Mouse (Mus musculus) adrenal gland, adult (tissue): ENCODE results near the gene Mybl2.
"Not testable (repeated sequence)": the region's sequence is repeated elsewhere in the genome, so short reads cannot be mapped to it uniquely, and the experiment has no call there.

Experiments
- DNase-seq, 2 experiments: peaks; one replicate each; pipeline ENCODE4 v3.0.0; 2022 to 2023; ENCODE audit warnings: low spot score in 1 of 2; ENCODE audit not compliant: inconsistent age in 2 of 2

The Mybl2 gene

GRCm38 (mm10) chr2:163054335-163054840, at the start of gene Mybl2:
Gene Mybl2, plus strand, starts transcription at chr2:163054687.
- peak; percentile 95 to 97 for DNase-seq

- no peak for DNase-seq
Measured at GRCm38 (mm10) chr2:163007299-163007698, 47.2 kb upstream of the Mybl2 start.

DNA sequence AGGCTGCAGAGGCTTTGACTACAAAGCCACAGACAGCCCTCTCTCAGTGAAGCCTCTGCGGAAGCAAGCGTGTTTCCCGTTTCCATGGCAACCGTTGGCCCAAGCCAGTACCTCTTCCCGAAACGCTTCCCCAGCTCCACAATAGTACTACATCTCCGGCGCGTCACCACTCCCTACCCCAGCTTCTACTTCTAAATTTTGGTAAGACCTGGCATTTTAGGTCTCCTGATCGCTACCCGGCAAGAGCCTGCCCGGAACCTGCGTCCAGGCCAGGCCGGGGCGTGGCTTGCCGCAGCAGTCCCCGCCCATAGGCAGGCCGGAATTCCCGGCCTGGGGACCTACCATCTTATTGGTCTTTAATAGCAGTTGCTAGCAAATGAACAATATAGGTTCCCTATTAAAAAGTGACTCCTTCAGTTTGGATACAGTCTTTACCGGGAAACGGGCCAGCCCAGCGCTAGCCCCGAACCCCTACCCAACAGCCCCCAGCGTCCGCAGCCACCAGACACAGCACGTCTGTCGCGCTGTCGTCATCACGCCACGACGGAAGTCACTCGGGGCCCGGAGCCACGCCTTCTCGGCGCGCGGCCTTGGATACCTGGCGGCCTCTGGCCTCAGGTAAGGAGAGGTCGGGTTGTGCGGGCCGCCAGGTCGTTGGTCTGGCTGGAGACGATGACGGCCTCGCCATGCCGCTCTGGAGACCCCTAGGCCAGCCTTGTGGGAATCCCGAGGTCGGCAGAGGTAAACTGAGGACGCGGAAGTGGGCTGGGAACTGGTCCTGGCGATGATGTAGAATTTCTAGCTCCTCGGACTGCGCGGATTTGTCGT, 37.4 kb upstream of the Mybl2 start, which contains the start of gene Ift52:
Ift52 (plus strand) TSS at position 439 of the 828 bp plus-strand sequence.
- DNase-seq = peak; percentile 91 to 98

GRCm38 (mm10) chr2:163031289-163031688, 23.2 kb upstream of the Mybl2 start:
- DNase-seq = peak in 1 of 2 experiments; percentile 43

DNA sequence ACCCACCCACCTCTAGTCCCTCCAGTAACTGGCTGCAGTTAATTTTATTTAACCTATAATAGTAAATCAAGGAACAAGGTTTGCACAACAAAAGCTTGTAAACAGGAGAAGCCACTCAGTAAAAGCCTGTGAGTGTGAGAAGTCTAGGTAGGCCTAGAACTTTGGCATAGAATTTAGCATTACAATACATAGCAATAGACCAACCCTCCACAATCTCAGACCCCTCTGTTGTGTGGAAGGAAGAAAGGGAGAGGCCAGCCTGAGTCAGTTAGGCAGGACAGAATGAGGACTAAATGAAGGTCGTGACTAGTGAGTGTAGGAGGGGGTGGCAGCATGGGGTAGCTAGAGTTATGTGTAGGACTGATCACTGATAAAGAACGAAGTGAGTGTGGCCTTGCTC, 22.7 kb upstream of the Mybl2 start:
- DNase-seq = peak in 1 of 2 experiments; percentile 33

DNA sequence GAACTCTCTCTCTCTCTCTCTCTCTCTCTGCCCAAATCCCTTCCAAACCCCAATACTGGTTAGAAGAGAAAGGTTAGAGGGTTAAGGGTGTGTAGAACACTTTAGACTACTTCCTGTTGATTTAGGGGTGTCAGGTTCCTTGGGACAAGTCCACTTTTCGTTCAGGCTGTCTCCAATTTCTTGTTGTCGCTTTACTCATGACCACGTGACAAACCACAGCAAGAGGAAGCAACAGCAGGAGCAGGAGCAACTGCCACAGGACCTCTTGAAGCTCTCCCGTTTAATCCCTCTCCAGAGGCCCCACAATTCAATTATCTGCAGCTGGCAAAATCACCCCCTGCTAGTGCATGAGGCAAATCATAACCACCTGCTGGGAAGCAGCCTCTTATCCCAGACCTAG, 21.9 kb upstream of the Mybl2 start:
- DNase-seq = no peak

- DNase-seq = no peak
Measured at GRCm38 (mm10) chr2:163039940-163040339, 14.5 kb upstream of the Mybl2 start.

- peak; percentile 72 to 89 for DNase-seq
Measured at GRCm38 (mm10) chr2:163048125-163048524, 6.4 kb upstream of the Mybl2 start.

DNA sequence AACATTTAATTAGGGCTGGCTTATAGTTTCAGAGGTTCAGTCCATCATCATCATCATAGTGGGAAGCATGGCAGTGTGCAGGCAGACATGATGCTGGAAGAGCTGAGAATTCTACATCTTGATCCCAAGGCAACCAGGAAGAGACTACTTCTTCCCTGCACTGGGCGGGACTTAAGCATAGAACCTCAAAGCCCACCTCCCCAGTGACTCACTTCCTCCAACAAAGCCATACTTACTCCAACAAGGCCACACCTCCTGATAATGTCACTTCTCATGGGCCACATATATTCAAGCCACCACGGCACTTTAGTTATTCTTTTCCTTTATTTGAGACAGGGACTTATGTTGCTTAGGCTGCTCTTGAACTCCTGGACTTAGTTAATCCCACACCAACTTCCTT, 5.4 kb upstream of the Mybl2 start:
- no peak for DNase-seq

DNA sequence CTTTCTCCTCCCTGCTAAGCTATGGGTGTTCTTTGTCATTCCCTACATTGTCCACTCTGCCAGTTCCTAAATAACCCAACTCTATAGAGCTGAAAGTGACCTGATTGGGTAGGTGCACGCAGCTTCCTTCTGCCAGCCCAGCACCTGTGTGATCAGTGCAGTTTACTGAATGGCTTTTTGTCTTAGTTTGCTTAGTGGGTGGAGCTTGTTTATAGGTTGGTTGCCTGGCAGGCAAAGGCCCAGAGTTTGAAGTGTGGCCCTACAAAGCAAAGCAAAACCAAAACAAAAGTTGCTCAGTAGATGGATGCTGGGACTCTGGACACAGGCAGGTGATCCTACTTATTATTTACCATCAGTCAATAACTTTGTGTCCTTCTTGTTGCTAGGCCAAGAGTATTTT, 2.8 kb upstream of the Mybl2 start:
- DNase-seq = no peak

- no peak for DNase-seq
Measured at GRCm38 (mm10) chr2:163052101-163052500, 2.4 kb upstream of the Mybl2 start.

DNA sequence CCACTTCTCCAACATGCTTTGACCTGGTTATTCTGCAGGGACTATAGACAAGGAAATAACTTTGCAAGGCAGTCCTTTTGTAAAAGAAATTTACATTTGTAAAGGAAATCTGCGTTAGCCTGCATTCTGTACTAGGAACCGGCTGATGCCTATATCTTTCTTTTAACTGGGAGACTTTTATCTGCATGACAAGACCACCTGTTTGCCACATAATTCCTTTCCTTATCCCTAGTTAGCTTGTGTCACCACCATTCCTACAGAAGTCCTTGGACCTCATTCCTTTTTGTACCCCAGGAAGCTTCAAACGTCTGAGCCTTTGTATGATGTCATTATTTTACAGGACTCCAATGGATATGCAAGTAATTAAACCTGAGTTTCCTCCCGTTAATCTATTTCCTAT, 1.7 kb upstream of the Mybl2 start:
- no peak for DNase-seq

DNA sequence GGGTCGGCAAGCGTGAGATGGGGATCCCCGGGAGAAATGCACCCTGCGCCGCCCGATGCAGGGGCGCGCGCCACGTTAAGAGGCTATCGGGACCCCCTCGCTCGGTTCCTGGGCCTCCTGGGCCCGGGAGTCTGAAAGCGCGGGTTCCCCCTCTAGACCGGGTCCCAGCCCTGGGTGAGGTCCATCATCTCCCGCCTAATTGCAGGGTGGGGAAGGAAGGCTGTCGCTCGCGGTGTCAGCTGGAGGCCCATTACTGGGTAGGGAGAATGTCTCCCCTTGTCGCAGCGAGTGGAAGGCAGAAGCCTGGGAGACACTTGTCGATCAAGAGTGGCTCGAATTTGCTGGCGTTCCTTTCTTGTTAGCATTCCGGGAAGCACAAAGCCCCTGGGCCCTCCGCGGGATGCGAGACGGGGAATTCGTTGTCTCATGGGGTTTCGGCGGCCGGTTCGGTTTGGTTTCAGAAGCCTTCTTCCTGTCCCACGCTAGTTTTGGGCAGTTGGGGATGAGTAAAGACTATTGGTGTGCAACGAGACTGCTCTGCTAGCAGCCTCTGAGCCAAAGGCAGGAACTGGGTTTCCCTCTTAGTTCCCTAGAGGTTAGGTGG, 506 bp downstream of the Mybl2 start:
- DNase-seq = peak in 1 of 2 experiments; percentile 66

DNA sequence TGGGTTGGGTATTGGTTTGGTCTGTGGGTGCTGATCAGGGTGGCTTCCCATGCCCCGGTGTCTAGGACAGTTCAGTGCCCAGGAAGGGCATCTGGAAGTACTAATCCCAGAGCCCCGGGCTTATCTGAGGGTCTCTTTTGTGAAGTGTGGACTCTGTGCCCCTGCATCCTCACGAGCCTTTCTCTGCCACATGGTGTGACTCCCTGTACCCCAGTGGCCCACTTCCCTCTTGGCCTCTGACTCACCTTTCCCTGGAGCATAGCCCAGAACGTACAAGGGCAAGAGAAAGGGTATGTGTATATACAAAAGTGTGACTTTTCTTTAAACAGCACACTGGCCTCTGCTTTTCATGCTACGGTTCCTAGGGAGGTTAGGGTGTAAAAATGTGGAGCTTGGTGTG, 1.2 kb downstream of the Mybl2 start:
- DNase-seq = peak; percentile 60 to 87

DNA sequence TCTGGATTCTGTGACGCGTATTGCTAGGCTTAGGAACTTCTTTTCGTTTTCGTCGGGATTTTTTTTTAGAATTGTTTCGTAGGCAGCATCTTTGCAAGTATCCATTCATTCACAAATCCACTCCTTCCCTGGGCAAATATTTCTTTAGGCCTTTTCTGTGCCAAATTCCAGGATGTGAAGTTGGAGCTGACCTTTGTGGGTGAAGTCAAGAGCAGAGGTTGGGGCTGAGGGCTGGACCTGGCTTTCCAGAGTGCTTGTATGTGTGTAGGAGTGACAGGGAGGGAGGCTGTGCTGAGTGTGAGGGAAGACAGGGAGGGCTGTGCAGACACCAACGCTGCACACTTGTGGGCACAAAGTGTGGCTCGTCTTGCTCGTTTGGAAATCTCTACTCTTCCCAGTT, 2.1 kb downstream of the Mybl2 start:
- DNase-seq = no peak

DNA sequence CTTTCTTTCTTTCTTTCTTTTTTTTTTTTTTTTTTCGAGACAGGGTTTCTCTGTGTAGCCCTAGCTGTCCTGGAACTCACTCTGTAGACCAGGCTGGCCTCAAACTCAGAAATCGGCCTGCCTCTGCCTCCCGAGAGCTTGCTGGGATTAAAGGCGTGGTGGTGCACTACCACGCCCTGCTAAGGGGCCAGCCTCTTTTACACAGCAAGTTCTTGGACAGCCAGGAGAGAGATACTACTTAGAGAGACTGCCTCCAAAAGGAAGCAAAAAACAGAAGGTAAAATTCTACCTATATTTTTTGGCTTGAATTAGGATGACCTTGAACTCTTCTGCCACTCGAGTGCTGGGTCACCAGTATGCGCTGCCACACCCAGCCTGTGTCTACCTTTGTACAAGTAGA, 4.5 kb downstream of the Mybl2 start:
- DNase-seq = not testable (repeated sequence)

DNA sequence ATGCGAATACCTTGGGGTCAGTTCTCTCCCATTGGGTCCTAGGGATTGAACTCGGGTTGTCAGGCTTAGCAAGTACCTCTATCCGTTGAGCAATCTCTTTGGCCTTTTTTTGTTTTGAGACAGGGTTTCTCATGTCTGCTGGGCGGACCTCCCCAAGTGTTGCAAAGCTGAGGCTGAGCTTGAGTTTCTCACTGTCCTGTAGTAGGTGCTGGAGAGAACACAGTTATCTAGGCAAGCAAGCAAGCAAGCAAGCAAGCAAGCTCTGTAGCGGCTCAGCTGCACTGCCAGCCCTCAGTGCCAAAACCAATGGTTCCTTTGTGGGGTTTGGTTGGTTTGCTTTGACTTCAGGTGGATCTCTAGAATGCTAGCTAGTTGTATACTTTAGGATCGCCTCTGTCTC, 6.1 kb downstream of the Mybl2 start:
- DNase-seq = no peak

- DNase-seq = no peak
Measured at GRCm38 (mm10) chr2:163061203-163062118, 7.0 kb downstream of the Mybl2 start.

DNA sequence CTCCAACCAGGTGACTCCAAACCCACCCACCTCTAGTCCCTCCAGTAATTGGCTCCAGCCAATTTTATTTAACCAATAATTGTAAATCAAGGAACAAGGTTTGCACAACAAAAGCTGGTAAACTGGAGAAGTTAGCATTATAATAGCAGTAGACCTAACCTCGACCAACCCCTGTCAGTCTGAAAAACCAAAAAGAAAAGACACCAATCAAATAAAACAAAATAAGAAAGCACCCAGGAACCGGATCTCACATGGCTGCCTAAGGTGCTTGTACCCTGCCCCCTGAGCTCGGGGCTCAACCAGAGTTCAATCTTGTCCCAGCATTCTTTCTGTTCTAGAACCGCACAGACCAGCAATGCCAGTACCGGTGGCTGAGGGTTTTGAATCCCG, 7.6 kb downstream of the Mybl2 start:
- no peak for DNase-seq

GRCm38 (mm10) chr2:163066326-163066725, 11.8 kb downstream of the Mybl2 start:
- no peak for DNase-seq

GRCm38 (mm10) chr2:163067233-163067632, 12.7 kb downstream of the Mybl2 start:
- DNase-seq = peak; percentile 17 to 84
